Mouse (Mus musculus) testis, adult 2 months (tissue): ENCODE data around the gene Pde4d.

ENCODE experiments used
- CTCF ChIP-seq: fragments of 200-500 bp; IDR thresholded peaks from 2 replicates; pipeline ENCODE4 v1.5.1; 2012; ENCODE audit warnings: low read depth, mild to moderate bottlenecking, inconsistent platforms, low read length, moderate library complexity; ENCODE audit not compliant: control insufficient read depth, insufficient read depth, insufficient replicate concordance
- POLR2A ChIP-seq: fragments of 200-500 bp; IDR thresholded peaks from 2 replicates; pipeline ENCODE4 v1.6.1; 2012; ENCODE audit warnings: low read depth, mild to moderate bottlenecking, inconsistent platforms, low read length, moderate library complexity; ENCODE audit not compliant: control insufficient read depth

- no peak for TF ChIP-seq POLR2A
- no peak for TF ChIP-seq CTCF
These were observed 1431.6 kb downstream of the Pde4d start for GRCm38 (mm10) chr13:109881161-109881857.
